Mouse (Mus musculus) small intestine, adult 2 months (tissue): ENCODE results near the gene Map4k3.

ENCODE experiments used
- CTCF ChIP-seq: fragments of 200-500 bp; IDR thresholded peaks from 2 replicates; pipeline ENCODE4 v1.5.1; 2012; ENCODE audit warnings: low read depth, mild to moderate bottlenecking, control low read depth, inconsistent platforms, low read length, moderate library complexity, mixed read lengths; ENCODE audit not compliant: insufficient replicate concordance, insufficient read length; ENCODE audit errors: extremely low read depth
- POLR2A ChIP-seq: fragments of 200-500 bp; IDR thresholded peaks from 2 replicates; pipeline ENCODE4 v1.6.1; 2012; ENCODE audit warnings: low read depth, mild to moderate bottlenecking, control low read depth, inconsistent platforms, low read length, moderate library complexity

GRCm38 (mm10) chr17:80546227-80546626 lies 182.1 kb downstream of the Map4k3 start:
- TF ChIP-seq CTCF (no peak), POLR2A (no peak)
